Mouse (Mus musculus): ENCODE results near the gene Myl6b.

Gene Myl6b

GRCm38 (mm10) chr10:128493695-128494666, 4.5 kb downstream of the Myl6b start, which contains the start of gene Myl6:
Gene Myl6 (minus strand): TSS chr10:128494145.
- peak; percentile 100 for DNase-seq (ENCODE audit: low read depth)

- DNase-seq (ENCODE audit: low read depth): no peak
These were observed 5.2 kb downstream of the Myl6b start for GRCm38 (mm10) chr10:128493319-128493694.

GRCm38 (mm10) chr10:128492633-128493311, 5.7 kb downstream of the Myl6b start:
- peak; percentile 93 for DNase-seq (ENCODE audit: low read depth)

GRCm38 (mm10) chr10:128492051-128492450, 6.4 kb downstream of the Myl6b start:
- peak; percentile 17 for DNase-seq (ENCODE audit: low read depth)

GRCm38 (mm10) chr10:128491495-128491894, 7.0 kb downstream of the Myl6b start:
- DNase-seq (ENCODE audit: low read depth): peak; percentile 40

- DNase-seq (ENCODE audit: low read depth): peak; percentile 24
These were observed 7.6 kb downstream of the Myl6b start for GRCm38 (mm10) chr10:128490912-128491311.

DNA sequence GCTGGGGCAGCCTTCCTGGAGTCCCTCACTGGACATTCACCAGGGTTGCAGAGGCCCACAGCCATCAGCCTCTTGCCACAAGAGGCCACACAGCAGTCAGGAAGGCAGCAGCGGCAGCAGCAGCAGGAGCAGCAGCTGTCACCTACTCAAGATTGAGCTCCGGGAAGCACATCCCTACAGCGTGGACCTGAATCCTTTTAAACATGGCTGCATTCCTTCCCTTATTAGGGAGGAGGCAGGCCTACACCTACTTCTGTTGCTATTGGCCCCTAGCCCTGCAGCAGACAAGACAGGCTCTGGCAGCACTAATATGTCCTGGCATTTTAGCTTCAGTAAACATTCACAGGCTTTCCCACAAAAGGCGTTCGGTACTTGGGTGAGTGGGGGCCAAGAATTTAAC, 8.3 kb downstream of the Myl6b start:
- DNase-seq (ENCODE audit: low read depth): peak; percentile 75

DNA sequence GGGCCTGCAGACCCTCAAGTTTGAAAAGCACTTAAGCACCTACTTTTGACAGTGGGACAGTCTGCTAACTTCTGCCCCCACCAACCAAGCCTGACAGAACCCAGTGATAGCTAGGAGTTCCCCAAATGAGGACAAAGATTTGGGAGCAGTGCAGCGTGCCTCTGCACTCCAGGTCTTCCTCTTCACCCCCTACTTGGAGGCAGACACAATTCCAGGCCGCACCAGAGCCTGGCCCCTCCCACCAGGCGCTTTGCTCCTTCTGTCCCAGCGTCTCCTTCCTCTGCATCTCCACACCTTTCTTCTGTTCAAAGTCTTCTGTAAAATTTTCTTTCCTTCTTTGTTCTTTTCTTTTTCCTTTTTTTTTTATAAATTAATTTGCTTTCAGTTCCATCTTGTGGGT, 8.7 kb downstream of the Myl6b start:
- DNase-seq (ENCODE audit: low read depth): peak; percentile 30

DNA sequence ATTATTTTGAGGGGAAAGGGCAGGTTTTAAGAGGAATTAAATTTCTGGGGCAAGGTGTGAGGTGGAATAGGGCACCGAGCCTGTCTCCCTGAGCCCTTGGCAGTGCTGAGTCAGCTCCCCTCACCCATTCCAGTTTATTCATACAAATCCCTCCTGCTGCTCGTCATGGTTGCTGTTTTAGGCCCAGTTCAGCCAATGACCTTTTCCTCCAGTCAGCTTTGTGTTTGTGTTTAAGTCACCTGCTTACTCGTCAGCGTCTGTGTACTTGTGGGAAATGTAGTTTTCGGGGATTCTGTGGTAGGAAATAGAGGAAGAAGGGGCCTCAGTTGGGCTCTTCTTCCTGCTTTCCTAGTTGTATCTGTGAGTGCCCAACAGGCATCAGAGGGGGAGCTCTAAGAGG, 9.1 kb downstream of the Myl6b start:
- peak; percentile 52 for DNase-seq (ENCODE audit: low read depth)

GRCm38 (mm10) chr10:128488776-128489175, 9.7 kb downstream of the Myl6b start:
- DNase-seq (ENCODE audit: low read depth): no peak

- DNase-seq (ENCODE audit: low read depth): no peak
These were observed 10.4 kb downstream of the Myl6b start for GRCm38 (mm10) chr10:128487861-128488712.

- no peak for DNase-seq (ENCODE audit: low read depth)
These were observed 12.1 kb downstream of the Myl6b start for GRCm38 (mm10) chr10:128486370-128486769.

DNA sequence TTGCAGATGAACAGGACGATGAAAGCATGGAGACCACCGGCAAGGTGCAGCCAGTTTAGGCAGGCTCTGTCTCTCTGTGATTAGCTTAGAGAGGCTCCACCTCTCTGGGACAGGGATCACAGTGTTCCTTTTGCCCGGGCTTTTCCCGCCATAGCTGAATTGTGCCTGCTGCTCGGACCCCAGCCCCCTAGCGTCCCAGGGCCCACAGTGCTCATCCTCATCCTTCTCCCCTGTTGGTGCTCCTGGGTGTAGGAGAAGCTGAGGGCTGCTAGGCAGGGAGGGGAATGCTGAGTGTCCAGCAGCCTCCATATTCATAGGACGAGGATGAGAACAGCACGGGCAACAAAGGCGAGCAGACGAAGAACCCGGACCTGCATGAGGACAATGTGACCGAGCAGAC, 24.1 kb downstream of the Myl6b start:
- DNase-seq (ENCODE audit: low read depth): no peak

- no peak for DNase-seq (ENCODE audit: low read depth)
These were observed 38.2 kb downstream of the Myl6b start for GRCm38 (mm10) chr10:128460270-128460630.

- peak; percentile 56 for DNase-seq (ENCODE audit: low read depth)
These were observed 38.8 kb downstream of the Myl6b start for GRCm38 (mm10) chr10:128459409-128460269.

DNA sequence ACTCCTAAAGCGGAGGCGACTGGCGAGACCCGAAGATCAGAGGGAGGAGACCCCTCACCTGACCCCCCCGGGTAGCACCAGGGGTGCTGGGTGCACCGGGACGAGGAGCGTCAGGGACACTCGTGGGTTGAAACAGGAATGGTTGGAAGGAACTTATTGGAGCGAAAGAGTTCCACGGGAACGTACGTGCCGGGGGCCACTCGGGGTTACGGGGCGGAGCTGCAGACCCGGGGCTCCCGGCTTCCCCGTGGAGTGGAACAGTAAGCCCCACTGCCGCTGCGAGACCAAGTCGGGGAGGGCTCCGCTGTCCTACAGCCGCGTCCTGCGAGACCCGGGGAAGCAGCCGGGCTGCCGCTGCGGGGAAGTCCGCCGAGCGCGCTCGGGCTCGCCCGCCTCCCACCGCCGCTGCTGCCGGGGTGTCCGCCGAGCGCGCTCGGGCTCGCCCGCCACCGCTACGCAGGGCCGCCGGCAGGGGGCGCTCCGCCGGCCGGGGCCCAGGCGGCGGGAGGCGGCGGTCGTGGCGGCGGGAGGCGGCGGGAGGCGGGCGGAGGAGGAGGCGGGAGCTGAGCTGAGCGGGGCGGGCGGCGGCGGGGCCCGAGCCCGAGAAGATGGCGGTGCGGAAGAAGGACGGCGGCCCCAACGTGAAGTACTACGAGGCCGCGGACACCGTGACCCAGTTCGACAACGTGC, 39.6 kb downstream of the Myl6b start, which contains the start of gene Smarcc2:
TSS of gene Smarcc2 (plus strand) at position 530 of the 690 bp plus-strand sequence.
- peak; percentile 93 for DNase-seq (ENCODE audit: low read depth)

DNA sequence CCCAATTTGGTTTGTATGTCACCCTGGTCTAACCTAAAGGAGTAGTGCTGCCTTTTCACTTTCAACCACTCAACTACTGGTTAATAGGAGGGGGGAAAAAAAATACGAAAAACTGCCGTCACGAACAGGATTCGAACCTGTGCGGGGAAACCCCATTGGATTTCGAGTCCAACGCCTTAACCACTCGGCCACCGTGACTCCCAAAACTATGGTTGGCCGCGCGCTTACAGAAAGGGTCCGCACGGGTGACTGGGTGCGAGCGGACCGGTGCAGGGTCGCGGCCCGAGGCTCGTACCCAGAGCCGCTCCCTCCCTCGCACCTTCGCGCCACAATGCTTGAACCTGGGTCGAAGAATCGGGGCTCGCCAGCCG, 40.2 kb downstream of the Myl6b start:
- peak; percentile 94 for DNase-seq (ENCODE audit: low read depth)

DNA sequence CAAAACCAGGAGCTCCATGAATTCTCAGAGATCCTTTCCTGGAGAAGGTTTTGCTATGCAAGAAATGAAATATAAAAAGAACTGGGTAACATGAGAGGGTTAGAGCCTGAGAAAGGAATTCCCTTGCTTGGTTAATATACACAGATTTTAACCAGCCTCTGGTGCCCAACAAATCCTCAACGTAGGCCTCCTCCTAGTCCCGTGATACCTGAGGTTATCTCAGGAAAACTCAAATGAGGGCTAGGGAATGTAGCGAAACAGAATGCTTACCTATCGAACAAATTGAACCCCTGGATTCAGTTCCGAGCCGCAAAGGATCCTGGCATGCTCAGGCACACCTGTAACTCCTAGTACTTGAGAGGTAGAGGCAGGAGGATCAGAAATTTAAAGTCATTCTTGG, 40.8 kb downstream of the Myl6b start:
- no peak for DNase-seq (ENCODE audit: low read depth)

- DNase-seq (ENCODE audit: low read depth): peak; percentile 93
These were observed 43.2 kb downstream of the Myl6b start for GRCm38 (mm10) chr10:128455280-128455679.

- no peak for DNase-seq (ENCODE audit: low read depth)
These were observed 44.0 kb downstream of the Myl6b start for GRCm38 (mm10) chr10:128454471-128454870.

- no peak for DNase-seq (ENCODE audit: low read depth)
These were observed 47.5 kb downstream of the Myl6b start for GRCm38 (mm10) chr10:128451014-128451413.
